Mouse (Mus musculus) embryo, embryonic 10 days (tissue): Measurements from ENCODE around the gene 0610012G03Rik.

Experiments
- DNase-seq: peaks from one replicate; pipeline ENCODE4 v3.0.0-alpha.2; 2015; ENCODE audit warnings: low spot score

0610012G03Rik gene

DNA sequence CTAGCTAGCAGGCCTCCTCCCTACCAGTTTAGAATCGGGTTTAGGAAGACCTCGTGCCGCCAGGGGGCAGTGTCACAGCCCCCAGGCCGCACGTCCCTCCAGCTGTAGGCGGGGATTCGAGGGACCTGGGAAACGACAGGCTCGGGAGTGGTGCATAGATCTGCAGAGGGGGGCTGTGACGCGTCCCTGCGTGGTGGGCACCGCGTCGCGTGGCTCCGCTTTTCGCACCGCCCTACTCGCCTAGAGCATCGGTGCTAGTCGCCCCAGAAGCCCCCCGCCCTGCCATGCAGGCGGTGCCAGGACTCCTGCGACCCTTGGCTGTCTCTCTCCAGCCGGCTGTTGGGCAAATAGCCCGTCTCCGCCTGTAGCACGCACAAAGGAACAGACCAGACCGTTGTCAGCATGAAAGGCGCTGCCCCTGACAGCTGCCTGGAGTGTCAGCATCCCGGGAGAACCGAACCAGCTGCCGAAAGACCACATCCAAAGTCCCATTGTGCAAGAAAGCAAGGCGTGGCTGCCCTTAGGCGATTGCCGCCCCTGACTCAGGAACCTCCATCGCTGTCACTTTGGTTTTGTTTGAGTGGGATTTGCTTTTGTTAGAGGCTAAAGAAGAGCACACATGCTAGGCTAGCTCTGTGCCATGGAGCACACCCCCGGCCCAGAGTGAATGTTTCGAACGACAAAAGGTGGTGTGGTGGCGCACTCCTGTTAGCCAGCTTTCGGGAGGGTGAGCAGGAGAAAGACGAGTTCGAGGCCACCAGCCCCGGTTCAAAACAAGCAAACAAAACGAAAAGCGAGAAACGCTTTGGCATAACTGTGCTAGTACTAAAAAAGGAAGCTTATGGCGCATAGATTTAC, 15.2 kb downstream of the 0610012G03Rik start:
- DNase-seq: peak; percentile 95

DNA sequence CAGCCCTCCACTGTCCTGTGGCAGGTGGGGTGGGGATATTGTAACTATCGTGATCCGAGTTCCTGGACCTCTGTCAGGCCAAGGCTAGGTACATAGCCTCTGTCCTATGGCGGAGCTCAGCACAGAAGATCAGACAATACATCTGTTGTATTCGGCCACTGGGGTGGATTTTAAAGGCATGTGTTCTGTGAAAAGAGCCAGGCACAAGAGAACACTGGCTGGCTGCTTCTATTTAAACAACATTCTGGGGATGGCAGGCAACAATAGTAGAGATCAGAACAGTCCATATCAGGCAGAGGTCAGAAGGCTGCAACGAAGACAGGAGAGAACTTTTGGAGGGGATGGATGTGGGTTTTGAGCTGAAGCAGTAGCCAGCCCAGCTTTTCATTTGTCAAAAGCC, 16.0 kb downstream of the 0610012G03Rik start:
- DNase-seq: no peak

DNA sequence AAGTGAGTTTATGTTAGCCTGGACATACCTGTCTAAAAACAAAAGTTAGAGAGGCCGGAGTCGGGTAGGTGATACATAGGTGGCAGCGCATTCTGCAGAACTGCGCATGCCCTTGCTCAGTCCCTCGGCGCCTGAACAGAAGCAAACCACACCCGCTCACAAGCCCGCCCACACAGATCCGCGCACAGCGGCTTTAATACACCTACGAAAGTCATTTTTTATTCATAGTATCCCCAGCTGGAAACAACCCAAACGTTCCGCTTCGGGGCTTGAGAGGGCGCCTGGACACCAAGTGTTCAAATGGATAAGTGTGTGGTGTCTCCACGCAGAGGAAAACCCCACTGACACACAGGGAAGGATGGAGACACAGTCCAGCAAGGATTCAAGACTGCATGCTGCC, 17.0 kb downstream of the 0610012G03Rik start:
- DNase-seq: no peak

DNA sequence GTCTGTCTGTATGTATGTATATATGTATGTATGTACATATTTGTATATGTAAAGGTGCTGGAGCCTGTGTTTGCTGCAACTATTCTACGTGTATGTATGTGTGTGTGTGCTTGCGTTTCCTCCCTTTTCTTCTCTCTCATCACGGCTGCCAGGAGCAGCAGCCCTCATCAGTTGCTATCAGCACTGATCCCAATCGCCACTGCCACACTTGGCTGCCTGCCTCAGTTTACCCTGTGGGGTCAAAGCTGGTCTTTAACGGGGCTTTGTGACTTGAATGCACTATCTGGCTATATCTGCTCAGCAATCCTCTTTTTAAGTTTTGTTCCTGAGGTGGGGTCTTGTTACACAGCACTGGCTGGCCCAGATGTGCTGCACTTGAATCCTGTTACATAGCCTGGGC, 20.9 kb downstream of the 0610012G03Rik start:
- DNase-seq: no peak

DNA sequence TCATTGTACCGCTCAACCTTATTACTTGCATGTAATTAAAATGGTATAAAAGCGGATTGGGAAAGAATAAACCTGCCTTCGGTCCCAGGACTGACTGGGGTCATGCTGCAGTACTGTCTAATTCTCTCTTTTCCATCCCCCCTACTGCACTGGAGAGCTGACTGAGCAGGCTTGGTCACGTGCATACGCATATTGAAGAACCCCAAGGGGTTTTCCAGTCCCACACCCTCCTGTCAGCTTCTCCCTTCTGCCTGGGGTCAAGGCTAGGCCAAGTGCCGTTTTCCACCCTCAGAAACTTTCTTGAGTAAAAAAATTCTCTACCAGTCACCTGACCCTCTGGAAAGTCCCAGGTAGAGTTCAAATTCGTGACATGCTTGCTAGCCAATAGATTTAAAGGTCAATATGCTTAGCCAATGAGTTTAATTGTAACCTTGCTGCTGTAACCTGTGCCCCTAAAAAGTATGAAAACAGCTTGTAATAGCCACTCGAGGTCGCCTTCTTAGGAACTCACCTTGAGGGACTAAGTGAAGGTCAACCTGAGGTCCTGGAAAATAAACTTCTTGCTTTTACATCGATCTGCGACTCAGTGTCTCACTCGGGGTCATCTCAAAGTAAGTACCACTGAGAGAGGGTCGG, 21.6 kb downstream of the 0610012G03Rik start:
- DNase-seq: no peak

DNA sequence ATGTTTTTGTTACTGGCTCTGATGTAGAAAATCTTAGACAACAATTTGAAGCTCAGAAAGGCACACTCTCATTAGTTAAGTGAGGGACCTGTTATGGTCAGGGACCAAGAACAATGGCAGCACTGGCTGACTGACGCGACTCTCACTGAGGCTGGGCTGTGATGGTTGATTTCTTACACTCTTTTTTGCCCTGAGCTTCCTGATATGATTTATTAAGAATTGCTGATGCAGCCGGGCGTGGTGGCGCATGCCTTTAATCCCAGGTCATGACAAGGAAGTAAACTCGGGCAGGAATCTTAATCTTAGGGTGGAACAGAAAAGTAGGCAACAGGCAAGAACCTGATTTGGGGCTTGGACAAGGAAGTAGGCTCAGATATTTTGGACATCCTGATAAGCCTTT, 22.2 kb downstream of the 0610012G03Rik start:
- DNase-seq: no peak

DNA sequence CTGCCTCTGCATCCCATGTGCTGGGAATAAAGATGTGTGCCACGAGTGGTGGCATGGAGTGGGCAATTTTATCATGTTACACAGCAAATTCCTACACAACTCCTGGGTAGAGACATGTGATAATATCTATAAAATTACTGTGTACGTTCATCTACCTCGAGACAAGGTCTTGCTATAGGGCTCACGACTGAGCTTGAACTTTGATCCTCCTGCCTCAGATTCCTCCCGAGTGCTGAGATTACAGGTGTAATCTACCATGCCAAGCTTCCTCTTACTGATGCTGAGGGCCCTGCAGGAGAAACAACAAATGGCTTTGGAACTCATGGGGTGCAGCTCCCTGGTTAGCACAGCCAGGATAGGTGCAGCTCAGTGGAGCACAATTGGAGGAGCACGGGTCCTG, 23.9 kb downstream of the 0610012G03Rik start:
- no peak for DNase-seq

DNA sequence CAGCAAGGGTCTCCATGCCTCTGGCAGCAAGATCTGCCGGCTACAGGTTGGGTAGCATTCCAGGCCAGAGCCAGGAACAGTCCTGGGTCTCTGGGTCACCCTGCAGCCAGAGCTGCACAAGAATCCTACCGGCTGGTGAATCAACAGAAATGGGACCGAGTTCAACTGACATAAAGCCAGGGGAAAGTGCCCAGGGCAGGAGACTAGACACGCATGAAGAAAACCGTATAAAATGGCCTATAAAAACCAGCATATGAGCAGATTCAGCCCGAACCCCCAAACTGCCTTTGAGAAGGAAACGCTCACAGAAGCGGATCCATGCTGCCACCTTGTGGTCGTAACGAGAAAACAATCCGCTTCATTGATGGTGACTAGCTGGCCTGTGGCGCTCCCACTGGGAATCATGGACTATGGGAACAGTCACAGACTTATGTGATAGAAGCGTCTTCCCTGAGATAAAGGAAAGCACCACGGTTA, 30.0 kb downstream of the 0610012G03Rik start:
- DNase-seq: peak; percentile 92

DNA sequence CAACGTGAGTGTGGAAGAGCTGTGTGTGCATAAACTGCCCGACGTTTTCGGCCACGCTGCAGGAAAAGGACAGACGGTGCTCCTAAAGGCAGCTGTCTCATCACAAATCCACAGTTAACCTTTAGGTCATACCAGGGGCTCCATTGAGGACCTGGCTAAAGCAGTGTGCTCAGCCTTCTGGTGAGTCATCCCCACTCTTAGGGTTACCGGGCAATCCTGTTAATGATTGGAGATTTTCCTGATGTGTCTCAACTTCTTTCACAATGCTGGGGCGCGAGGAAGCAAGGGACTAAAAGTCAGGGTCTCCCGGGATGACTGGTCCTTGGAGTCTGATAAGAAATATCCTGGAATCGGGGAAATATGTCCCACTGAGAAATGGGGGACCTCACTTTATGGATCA, 30.5 kb downstream of the 0610012G03Rik start:
- no peak for DNase-seq

DNA sequence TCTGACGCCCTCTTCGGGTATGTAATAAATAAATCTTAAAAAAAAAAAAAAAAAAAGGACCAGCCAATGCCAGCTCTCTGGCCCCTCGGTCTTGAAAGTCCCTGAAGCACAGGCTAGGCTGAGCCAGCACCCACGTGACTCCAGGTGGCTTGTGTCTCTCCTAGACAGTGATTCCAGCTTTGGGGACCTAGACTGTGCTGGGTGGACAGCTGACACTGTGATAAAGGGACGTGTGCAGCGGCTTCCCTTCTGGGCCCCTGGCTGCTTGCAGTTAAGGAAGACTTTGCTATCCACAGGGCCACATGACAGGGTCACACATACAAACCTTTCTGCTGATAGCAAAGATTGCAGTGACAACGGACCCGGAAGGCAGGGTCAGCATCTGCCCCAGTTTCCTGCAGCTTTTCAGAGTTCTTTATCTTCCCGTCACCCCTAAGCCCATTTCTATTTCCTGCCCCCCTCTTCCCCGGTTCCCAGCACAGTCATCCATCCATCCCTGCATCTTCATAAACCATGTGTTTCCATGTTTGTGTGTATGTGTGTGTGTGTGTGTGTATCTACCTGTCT, 37.9 kb downstream of the 0610012G03Rik start:
- DNase-seq: no peak

DNA sequence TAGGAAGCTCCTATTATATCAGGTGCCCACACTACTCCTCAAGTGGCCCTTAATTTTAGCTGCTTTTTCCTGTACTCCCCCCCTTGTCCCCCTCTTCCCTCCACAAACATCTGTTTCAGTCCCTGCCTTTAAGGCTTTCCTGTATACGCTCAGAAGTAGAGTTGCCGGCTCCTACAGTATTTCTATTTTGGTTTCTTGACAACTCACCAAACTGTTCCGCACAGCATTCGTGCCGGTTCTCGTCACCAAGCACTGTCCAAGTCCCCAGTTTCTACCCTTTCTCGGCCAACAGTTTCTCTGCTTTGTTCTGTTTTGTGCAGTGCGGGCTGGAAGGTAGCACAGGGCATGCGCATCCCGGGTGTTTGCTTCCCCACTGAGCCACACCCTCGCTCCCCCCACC, 39.3 kb downstream of the 0610012G03Rik start:
- DNase-seq: no peak

DNA sequence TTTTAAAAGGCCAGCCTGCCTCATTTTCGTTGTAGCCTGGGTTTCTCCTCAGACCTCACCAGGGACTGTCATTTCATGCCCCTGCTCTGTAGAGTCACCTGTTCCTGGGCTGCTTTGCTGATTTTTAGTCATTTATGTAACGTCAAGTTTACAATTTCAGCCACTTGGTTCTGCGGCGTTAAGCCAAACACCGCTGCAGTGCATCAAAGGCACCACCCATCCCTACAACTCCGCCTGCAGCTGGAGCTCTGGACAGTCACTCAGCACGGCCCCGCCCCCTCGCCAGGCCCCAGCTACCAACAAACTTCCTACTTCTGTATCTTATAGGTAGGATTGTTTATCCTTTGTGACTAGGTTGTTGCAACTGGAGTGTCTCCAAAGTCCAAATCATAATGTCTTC, 41.4 kb downstream of the 0610012G03Rik start:
- peak; percentile 58 for DNase-seq

DNA sequence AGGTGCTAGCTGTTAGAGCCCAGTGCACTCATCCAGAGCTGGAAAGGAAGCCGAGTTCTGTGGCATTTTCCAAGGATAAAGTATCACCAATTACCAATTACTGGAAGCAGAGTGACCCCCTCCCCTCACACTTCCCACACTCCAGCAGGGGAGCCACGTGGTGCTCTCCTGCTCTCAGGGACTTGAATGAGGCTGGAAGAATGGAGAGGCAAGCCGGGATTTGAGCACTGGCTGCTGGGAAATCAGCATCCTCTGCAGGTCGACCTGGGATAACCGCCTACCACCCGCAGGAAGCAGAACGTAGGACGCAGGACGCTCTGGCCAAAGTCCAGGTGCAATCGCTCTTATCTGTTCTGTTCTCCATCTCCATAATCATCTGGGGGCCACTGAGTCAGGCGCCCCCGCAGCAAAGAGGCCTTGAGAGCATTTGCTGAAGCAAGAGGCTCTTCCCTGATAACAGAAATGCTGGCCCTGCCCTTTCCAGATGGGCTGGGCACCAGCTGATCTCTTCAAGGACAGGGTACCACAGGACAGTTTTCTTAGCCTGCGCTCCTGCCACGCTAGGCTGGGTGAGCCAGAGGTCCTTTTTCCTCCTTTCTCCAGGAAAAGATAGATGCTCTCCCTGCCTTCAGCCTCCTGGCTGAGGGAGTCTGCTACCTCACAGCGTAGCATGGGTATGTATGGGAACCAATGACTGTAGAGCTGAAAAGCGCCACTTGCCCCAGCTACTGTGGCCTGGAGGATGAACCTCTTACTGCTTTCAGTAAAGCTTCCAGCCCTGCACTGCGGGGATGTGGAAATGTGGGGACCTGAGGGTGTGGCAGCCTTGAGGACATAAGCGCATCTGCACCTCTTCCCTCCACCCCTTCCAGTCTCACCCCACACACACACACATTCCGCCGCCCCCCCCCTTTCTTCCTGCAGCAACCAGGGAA, 42.1 kb downstream of the 0610012G03Rik start:
- DNase-seq: no peak

DNA sequence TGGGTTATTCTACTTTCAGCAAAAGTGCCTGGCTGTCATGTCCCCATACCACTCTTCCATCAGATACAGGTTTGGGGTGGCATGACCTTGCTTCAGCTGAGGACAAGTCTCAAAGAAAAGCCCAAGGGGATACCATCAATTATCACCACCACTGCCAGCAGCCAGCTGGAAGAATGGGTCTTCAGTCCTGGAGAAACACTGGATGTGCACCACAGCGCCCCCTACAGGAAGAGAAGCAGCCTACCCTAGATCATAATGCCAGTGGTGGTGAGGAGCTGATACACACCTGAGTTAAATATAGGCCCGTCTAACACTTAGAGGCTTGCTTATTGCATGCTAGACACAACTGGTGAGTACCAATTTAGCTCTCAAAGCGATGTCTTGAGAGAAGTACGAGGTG, 43.0 kb downstream of the 0610012G03Rik start:
- DNase-seq: no peak

DNA sequence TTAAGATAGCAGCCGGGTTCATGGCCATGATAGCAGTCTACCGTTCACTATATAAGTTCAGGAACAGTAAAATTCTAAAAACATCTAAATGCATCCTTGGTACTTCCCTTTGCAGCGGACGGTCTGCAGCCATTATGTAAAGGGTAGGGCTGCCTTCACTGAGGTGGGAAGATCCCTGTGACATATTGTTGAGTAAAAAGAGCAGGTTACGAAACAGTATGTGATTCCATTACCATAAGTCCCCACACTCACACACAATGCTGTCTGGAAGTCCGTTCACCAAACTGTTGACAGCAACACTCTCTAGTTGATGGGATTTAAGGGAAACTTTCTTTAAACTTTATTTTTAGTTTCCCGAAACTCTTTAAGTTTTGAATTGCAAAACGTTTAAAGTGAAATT, 45.1 kb downstream of the 0610012G03Rik start:
- no peak for DNase-seq

DNA sequence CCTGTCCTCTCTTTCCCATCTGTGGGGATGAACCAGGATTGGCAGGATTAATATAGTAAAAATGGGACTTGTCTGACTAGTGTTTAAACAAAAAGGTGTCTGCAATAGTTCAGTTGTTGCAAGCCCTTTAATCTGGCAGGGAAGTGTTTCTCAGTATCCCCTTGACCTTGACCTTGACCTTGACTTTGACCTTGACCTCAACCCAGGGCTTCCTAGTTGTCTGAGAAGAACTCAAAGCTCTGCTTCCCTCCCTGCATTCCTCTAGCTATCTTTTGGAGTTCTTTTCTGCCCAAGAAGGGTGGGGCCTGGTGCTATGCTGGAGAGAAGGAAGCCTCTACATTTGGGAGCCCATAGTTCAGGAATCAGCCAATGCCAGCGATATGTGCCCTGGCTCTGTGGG, 46.4 kb downstream of the 0610012G03Rik start:
- no peak for DNase-seq

DNA sequence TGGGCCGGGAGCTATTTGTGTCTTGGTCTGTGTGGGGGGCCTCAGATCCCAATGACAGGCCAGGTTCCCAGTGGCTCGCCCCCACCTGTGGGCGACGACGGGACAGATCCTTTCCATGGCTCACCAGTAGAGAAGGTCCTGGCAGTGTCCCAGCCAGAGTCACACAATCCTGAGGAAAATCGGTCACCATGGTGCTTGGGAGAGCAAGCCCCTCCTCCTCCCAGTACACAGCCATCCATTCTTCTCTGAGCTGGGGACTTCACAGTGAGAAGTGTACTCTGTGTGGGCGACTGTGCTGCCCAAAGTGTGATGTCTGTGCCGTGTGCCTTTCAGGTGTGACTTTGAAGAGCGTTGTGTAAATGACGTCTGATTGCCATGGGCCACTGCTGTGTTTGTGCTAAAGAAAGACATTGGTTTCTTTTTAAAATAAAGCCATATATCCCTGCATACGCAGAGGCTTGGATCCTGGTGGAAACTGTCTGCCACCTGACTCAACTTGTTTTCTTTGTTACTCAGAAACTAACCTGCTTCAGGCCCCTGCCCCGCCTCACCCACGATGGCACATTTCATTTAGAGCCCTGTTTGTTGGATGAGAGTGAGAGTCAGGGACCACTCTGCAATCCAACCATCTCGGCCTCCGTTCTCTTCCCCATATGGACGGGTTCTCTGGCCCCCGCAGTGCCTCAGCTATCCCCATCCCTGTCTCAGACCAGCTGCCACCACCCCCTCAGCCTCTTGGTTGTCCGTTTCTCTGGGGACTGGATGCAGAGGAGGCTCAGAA, 49.6 kb downstream of the 0610012G03Rik start:
- DNase-seq: no peak
